In genomic region chrX:12133836-12134431, GRCm38 (mm10) we compare ENCODE assay signal across 8 mouse cellular contexts. TPM values are rescaled to one million over a fixed set of nuclear protein-coding genes. Genes with fewer than 3 reads are reported as not detected.
DNase-seq lines count a peak whose midpoint lies in the region; ATAC-seq and TF ChIP-seq lines count a peak whose summit lies in the region.

No protein-coding gene starts in this region.

- no peaks in the 10 kb centered on the region for H3K36me3 ChIP-seq in ES-Bruce4 (ENCODE audit: control insufficient read depth, insufficient read depth, low read length, poor library complexity, severe bottlenecking)
- no peaks in the 10 kb centered on the region for H3K36me3 ChIP-seq in hindbrain, embryonic 11.5 days (ENCODE audit: control insufficient read depth, insufficient read depth, low read length)
- H3K36me3 ChIP-seq in midbrain, embryonic 13.5 days = no peaks in the 10 kb centered on the region

- H3K4me2 ChIP-seq in hindbrain, embryonic 11.5 days (replicated peaks; ENCODE audit: low read depth, low read length) = peak overlapping the region; percentile 65
- H3K4me2 ChIP-seq in midbrain, embryonic 13.5 days (replicated peaks) = peak overlapping the region; percentile 64

- TF ChIP-seq POLR2A in ES-Bruce4 (IDR thresholded peaks at IDR 0.05; ENCODE audit: insufficient read depth, low read length) = no peak

- H3K9ac ChIP-seq in ES-Bruce4 (ENCODE audit: low read depth, poor library complexity, severe bottlenecking) = no peak overlapping the region
- peak overlapping the region; percentile 42 for H3K9ac ChIP-seq in hindbrain, embryonic 11.5 days (ENCODE audit: low read depth, low read length)
- H3K9ac ChIP-seq in midbrain, embryonic 13.5 days (replicated peaks) = peak overlapping the region; percentile 49; the same call in 1 of the 2 replicates

- peak; percentile 57 for DNase-seq in CD4-positive, CD25-positive, alpha-beta regulatory T cell, adult 2 months (ENCODE audit: low read depth, low spot score)
- no peak for DNase-seq in hindbrain, embryonic 11.5 days (ENCODE audit: low spot score)
- no peak for DNase-seq in retina, embryonic 14.5 days (ENCODE audit: low spot score)
- DNase-seq in ovary, adult 18-20 months (ENCODE audit: low spot score) = no peak
- DNase-seq in layer of hippocampus, adult 8-10 months (ENCODE audit: low spot score in 2 of 2) = no peak

- H3K27ac ChIP-seq in ES-Bruce4 (ENCODE audit: insufficient read depth, low read length) = no peak overlapping the region
- H3K27ac ChIP-seq in hindbrain, embryonic 11.5 days (ENCODE audit: low read depth, low read length) = peak overlapping the region; percentile 68
- peak overlapping the region; percentile 92 for H3K27ac ChIP-seq in midbrain, embryonic 13.5 days

- peak overlapping the region; percentile 38 for H3K4me3 ChIP-seq in ES-Bruce4 (ENCODE audit: low read depth, low read length)
- H3K4me3 ChIP-seq in hindbrain, embryonic 11.5 days (ENCODE audit: low read depth, low read length) = peak overlapping the region; percentile 23
- H3K4me3 ChIP-seq in midbrain, embryonic 13.5 days (replicated peaks) = peak overlapping the region; percentile 36

- H3K9me3 ChIP-seq in ES-Bruce4 (replicated peaks; ENCODE audit: control insufficient read depth, insufficient read depth, low read length, poor library complexity, severe bottlenecking) = no peaks in the 10 kb centered on the region
- H3K9me3 ChIP-seq in hindbrain, embryonic 11.5 days (ENCODE audit: control insufficient read depth, low read length) = no peaks in the 10 kb centered on the region
- H3K9me3 ChIP-seq in midbrain, embryonic 13.5 days = no peaks in the 10 kb centered on the region

- no peak for ATAC-seq in CD4-positive, CD25-positive, alpha-beta regulatory T cell, adult 4 months
- ATAC-seq in hindbrain, embryonic 11.5 days (ENCODE audit: low FRiP score) = no peak
- ATAC-seq in midbrain, embryonic 13.5 days = no peak

- WGBS in hindbrain, embryonic 11.5 days = 2% methylated on average over 16 of the region's 21 CpGs
- WGBS in midbrain, embryonic 13.5 days = 4% methylated on average over 16 of the region's 21 CpGs

- TF ChIP-seq CTCF in ES-Bruce4 (IDR thresholded peaks at IDR 0.05; ENCODE audit: low read depth, low read length) = no peak

- no peak for TF ChIP-seq EP300 in ES-Bruce4 (IDR thresholded peaks at IDR 0.05; ENCODE audit: insufficient read depth, low read depth, low read length)

- peaks cover 10% of the 10 kb centered on the region; the same call in 1 of the 2 replicates for H3K27me3 ChIP-seq in ES-Bruce4 (ENCODE audit: control insufficient read depth, insufficient read depth, low read length, poor library complexity, severe bottlenecking)
- peaks cover 70% of the 10 kb centered on the region for H3K27me3 ChIP-seq in hindbrain, embryonic 11.5 days (ENCODE audit: control insufficient read depth, insufficient read depth, low read length)
- H3K27me3 ChIP-seq in midbrain, embryonic 13.5 days = peaks cover 94% of the 10 kb centered on the region

- no peaks in the 10 kb centered on the region for H3K4me1 ChIP-seq in ES-Bruce4 (ENCODE audit: control insufficient read depth, insufficient read depth, low read length)
- 0 out of 2 replicates have a peak, but pooled peaks cover 5% of the 10 kb centered on the region for H3K4me1 ChIP-seq in hindbrain, embryonic 11.5 days (replicated peaks; ENCODE audit: control insufficient read depth, insufficient read depth, low read length)
- peaks cover 58% of the 10 kb centered on the region for H3K4me1 ChIP-seq in midbrain, embryonic 13.5 days (replicated peaks)

RNA-seq across cellular contexts. Expression of gene Bcor, which starts 26.2 kb away (rescaled TPM):
- polyA plus RNA-seq in CD4-positive, CD25-positive, alpha-beta regulatory T cell, adult 4 months (2017; shearing (Covaris generic)) = 10 to 100 TPM; 24.2 to 26.1 TPM
- polyA plus RNA-seq in ES-Bruce4 (2011; ENCODE audit: insufficient read depth, insufficient read length, low read depth, missing spikeins) = 14.9 and 15.8 TPM in 2 replicates
- polyA plus RNA-seq in hindbrain, embryonic 11.5 days (2014; fragmentation: Nextera tagmentation; extraction: Ambion mirVana) = 23.1 and 24.6 TPM in 2 replicates
- 24.1 and 25.4 TPM in 2 replicates for polyA plus RNA-seq in midbrain, embryonic 13.5 days (2015; fragmentation: Nextera tagmentation; extraction: Ambion mirVana)
- total RNA-seq in layer of hippocampus, adult 8-10 months (2022) = 10 to 100 TPM; 17.6 to 21.4 (median 20.3) TPM
